Mouse (Mus musculus) kidney, postnatal 10 days (tissue): ENCODE results near the gene Gm12569.

ENCODE experiments used
- DNase-seq: peaks from one replicate; pipeline ENCODE4 v3.0.0; 2021; ENCODE audit warnings: mixed read lengths

The Gm12569 gene

GRCm38 (mm10) chr11:51220308-51220707 lies at the start of gene Gm12569:
TSS of gene Gm12569 (plus strand) at chr11:51220473.
- no peak for DNase-seq

- DNase-seq = no peak
These were observed 17.5 kb upstream of the Gm12569 start for GRCm38 (mm10) chr11:51202726-51203125.

- DNase-seq = no peak
These were observed 12.5 kb upstream of the Gm12569 start for GRCm38 (mm10) chr11:51207758-51208157.

GRCm38 (mm10) chr11:51211426-51211825 lies 8.8 kb upstream of the Gm12569 start:
- no peak for DNase-seq

GRCm38 (mm10) chr11:51214021-51214420 lies 6.3 kb upstream of the Gm12569 start:
- no peak for DNase-seq

GRCm38 (mm10) chr11:51219396-51219980 lies 785 bp upstream of the Gm12569 start:
- DNase-seq = no peak

DNA sequence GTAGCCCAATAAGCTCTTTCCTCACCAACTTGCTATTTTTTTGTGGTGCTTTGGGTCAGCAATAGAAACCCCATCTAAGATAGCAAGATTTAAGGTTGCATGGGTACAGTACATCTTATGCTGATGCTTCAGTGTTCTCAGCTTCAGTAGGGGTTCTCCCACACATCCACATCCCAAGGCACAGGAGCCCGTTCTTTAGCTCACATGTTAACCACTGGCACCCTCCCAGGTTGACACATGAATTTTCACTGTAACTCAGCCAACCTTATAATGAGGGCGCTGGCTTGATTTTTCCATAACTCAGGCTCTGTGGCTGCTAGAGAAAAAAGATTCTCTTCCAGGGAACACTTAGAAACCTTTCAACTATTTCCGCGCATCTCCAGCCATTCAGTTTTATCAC lies 6.8 kb downstream of the Gm12569 start:
- no peak for DNase-seq

GRCm38 (mm10) chr11:51234626-51235025 lies 14.4 kb downstream of the Gm12569 start:
- no peak for DNase-seq

DNA sequence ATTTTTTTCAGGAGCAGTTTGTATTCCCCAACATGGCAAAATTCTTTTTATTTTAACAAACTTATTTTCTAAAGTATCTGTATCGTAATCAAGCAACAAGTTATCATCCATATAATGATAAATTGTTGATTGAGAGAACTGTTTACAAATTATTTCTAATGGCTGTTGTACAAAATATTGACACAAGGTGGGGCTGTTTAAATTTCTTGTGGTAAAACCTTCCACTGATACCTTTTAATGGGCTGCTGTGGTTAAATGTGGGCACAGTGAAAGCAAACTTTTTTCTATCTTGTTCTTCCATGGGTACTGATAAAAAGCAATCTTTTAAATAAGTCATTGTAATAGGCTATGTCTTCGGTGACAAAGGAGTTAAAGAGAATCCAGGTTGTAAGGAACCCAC lies 22.6 kb downstream of the Gm12569 start:
- DNase-seq = no peak

- DNase-seq = no peak
These were observed 36.7 kb downstream of the Gm12569 start for GRCm38 (mm10) chr11:51257006-51257405.

- no peak for DNase-seq
These were observed 41.5 kb downstream of the Gm12569 start, which contains the start of gene Clk4 for GRCm38 (mm10) chr11:51261680-51262219. TSS of gene Clk4 (plus strand) at chr11:51261730.

- DNase-seq = peak; percentile 99
These were observed 42.3 kb downstream of the Gm12569 start, which contains the start of gene BC049762 for GRCm38 (mm10) chr11:51262342-51263285. TSS of gene BC049762 (minus strand) at chr11:51263046.

DNA sequence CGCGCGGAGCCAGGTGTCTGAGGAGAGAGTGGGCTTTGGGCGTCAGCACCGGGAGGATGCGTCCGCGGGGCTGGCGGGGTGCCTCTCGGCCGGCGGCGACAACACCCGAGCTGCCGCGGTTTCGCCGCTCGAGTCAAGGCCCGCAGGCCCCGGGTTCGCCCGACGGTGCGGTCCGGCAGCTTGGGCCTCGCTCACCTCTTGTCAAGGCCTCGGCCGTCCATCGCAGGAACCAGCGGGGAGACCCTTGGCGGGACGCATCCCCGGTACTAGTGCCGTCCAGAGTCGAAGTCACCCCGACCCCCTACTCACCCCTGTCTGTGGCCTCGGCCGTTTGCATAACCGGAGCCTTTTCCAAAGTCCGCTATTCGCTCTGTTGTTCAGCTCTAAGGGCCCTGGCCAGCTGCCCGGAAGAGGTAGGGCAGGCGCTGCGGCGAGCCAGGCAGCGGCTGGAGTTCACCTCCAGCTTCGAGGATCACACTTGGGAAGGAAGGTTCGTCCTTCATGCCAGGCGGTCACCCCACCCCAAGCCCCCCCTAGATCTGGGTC lies 43.1 kb downstream of the Gm12569 start:
- DNase-seq = peak; percentile 87

DNA sequence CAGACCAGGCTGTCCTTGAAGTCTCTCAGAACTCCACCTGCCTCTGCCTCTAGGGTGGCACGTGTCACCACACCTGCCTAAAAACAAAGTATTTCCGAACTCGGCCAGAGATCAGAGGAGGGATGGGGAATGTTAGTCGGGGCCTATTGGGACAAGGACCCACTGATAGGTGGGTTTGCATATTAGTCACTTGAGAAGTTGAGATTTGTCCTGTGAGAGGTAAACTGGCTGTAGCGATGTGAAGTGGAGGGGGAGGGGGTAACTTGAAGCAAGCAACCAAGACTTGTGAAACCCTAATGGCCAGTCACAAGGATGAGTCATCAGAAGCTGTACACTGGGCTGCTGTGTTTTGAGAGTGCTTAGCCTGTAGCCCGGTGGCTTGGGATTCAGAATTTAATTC lies 44.1 kb downstream of the Gm12569 start:
- peak; percentile 18 for DNase-seq

- peak; percentile 37 for DNase-seq
These were observed 45.1 kb downstream of the Gm12569 start for GRCm38 (mm10) chr11:51265326-51265725.

DNA sequence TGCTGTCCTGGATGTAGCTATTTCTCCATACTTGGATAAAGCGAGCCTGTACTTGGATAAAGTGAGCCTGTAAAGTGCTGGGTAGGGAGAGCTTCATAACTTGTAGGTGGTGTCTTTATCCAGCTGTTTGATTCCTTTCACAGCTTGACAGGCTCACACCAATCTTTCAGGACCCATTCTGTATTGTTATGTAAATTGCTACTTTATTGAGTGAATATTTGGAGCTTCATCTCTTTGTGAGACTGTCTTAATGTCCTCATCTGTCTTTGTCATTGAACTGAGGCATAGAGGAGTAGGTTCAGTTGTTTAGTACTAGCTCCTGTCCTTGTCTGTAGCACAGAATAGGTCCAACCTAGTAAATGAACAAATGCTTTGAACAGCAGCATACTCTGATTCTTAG lies 54.1 kb downstream of the Gm12569 start:
- DNase-seq = no peak
